Mouse (Mus musculus) forebrain, embryonic 12.5 days (tissue): ENCODE results near the gene Hydin. TPM values are rescaled to one million over a fixed set of nuclear protein-coding genes. Genes with fewer than 3 reads are reported as not detected.

ENCODE experiments used
- ATAC-seq: fragments of 200-750 bp; cut with Nextera tagmentation; 2 replicates; pipeline ENCODE4 v1.8.0; 2017; ENCODE audit warnings: moderate TSS enrichment; ENCODE audit not compliant: low FRiP score
- H3K27ac ChIP-seq: fragments of 300-500 bp; sonication (generic); 2 replicates; pipeline ENCODE4 v1.5.1; 2016; ENCODE audit warnings: mild to moderate bottlenecking
- H3K27me3 ChIP-seq: fragments of 300-500 bp; sonication (generic); 2 replicates; pipeline ENCODE4 v1.6.1; 2016; ENCODE audit warnings: mild to moderate bottlenecking
- H3K36me3 ChIP-seq: fragments of 300-500 bp; sonication (generic); replicated peaks from 2 replicates; pipeline ENCODE4 v1.6.1; 2016; ENCODE audit warnings: mild to moderate bottlenecking
- H3K4me1 ChIP-seq: fragments of 300-500 bp; sonication (generic); 2 replicates; pipeline ENCODE4 v1.6.1; 2016
- H3K4me2 ChIP-seq: fragments of 300-500 bp; sonication (generic); 2 replicates; pipeline ENCODE4 v1.6.1; 2016; ENCODE audit warnings: mild to moderate bottlenecking, moderate library complexity
- H3K4me3 ChIP-seq: fragments of 300-500 bp; sonication (generic); replicated peaks from 2 replicates; pipeline ENCODE4 v1.5.1; 2016; ENCODE audit warnings: mild to moderate bottlenecking
- H3K9ac ChIP-seq: fragments of 300-500 bp; sonication (generic); 2 replicates; pipeline ENCODE4 v1.6.1; 2016; ENCODE audit warnings: mild to moderate bottlenecking
- H3K9me3 ChIP-seq: fragments of 300-500 bp; sonication (generic); 2 replicates; pipeline ENCODE4 v1.6.1; 2016
- WGBS: fragments of 180-500 bp; shearing (Covaris S2); methylation state at CpG from one replicate; pipeline ENCODE4 v1.1.7; 2016; 5-methylcytosine and 5-hydroxymethylcytosine counted together
- microRNA-seq: library from miRNA; unstranded; fragments of <30 nt; microRNA quantifications from one replicate; pipeline ENCODE4, GENCODE M21; 2017
- polyA plus RNA-seq: library from polyadenylated mRNA; unstranded; fragments of >200 nt; fragmentation: Nextera tagmentation; extraction: Ambion mirVana; gene quantifications from 2 replicates; pipeline ENCODE4 v1.2.1, GENCODE M21; 2016

Hydin gene
- polyA plus RNA-seq, 1 experiment from 2014 or later = 0.19 TPM

DNA sequence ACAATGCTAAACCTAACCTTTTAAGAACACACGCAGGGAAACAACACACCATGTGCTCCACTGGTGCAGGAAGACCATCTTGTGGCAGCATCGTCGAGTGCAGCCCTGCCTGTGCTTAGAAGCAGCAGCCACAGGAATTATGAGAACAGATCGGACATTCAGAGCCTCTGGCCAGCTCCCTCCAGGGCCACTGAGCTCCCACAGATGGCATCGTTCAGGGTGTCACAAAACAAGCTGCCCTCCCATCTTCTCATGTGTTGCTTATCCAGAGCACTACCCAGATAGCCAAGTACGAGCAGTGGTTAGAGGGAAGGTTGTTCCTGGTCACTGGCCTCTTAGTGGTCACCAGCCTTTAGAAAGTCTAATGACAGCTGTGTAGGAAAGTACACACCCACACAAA is 382.5 kb downstream of the Hydin start:
- H3K9ac ChIP-seq = no peak overlapping the region
- WGBS = 93% methylated on average over 6 of the region's 6 CpGs
- H3K36me3 ChIP-seq = peaks cover 55% of the 10 kb centered on the region
- no peak overlapping the region for H3K4me3 ChIP-seq
- peaks cover 3% of the 10 kb centered on the region; the same call in 1 of the 2 replicates for H3K4me1 ChIP-seq
- no peaks in the 10 kb centered on the region for H3K27me3 ChIP-seq
- no peaks in the 10 kb centered on the region for H3K9me3 ChIP-seq
- no peak for ATAC-seq
- no peak overlapping the region for H3K27ac ChIP-seq
- no peak overlapping the region for H3K4me2 ChIP-seq

DNA sequence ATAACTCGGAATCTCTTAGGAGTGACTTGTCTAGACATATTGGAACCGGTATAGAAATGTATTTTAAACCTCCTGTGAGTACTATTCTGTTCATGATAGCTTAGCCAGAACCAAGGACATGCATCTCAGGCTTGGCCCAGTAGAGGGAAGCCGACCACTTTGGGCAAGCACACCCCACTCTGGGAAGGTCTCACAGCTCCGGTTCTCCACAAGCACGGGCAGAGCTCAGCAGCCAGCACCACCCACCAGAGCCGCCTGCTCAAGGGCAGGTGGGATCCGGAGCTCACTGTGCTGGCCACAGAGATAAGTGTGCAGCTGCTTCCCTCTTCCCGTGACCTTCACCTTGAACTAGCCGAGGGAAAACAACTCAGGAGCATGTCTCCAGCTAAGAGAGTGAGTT is 384.1 kb downstream of the Hydin start:
- Histone ChIP-seq H3K9me3 (no peaks in the 10 kb centered on the region), H3K27me3 (no peaks in the 10 kb centered on the region), H3K27ac (no peak overlapping the region), H3K9ac (no peak overlapping the region), H3K36me3 (peaks cover 48% of the 10 kb centered on the region), H3K4me1 (peaks cover 10% of the 10 kb centered on the region), H3K4me3 (no peak overlapping the region), H3K4me2 (no peak overlapping the region)
- 92% methylated on average over 9 of the region's 9 CpGs for WGBS
- ATAC-seq = no peak

DNA sequence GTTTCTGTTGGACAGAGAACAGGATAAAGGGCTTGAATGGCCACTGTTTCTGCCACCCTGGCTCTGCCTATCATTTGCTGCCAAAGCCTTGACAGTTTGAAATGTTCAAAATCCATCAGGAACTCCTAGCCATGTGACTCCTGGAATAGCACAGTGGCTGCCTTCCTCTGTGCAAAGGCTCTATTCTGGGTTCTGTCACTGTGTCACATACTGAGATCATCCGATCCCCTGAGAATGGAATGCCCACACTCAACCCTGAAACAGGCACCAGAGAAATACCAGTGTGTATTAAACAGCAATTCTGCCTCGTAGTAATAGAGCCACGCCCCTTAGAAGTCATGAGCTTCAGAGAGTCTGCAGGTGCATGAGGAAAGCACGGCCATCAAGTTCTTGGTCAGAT is 385.1 kb downstream of the Hydin start:
- H3K27ac ChIP-seq = no peak overlapping the region
- H3K4me3 ChIP-seq = no peak overlapping the region
- H3K9me3 ChIP-seq = no peaks in the 10 kb centered on the region
- 89% methylated on average over 4 of the region's 4 CpGs for WGBS
- H3K36me3 ChIP-seq = peaks cover 51% of the 10 kb centered on the region
- no peak for ATAC-seq
- no peak overlapping the region for H3K4me2 ChIP-seq
- H3K9ac ChIP-seq = no peak overlapping the region
- H3K27me3 ChIP-seq = no peaks in the 10 kb centered on the region
- H3K4me1 ChIP-seq = peaks cover 10% of the 10 kb centered on the region

DNA sequence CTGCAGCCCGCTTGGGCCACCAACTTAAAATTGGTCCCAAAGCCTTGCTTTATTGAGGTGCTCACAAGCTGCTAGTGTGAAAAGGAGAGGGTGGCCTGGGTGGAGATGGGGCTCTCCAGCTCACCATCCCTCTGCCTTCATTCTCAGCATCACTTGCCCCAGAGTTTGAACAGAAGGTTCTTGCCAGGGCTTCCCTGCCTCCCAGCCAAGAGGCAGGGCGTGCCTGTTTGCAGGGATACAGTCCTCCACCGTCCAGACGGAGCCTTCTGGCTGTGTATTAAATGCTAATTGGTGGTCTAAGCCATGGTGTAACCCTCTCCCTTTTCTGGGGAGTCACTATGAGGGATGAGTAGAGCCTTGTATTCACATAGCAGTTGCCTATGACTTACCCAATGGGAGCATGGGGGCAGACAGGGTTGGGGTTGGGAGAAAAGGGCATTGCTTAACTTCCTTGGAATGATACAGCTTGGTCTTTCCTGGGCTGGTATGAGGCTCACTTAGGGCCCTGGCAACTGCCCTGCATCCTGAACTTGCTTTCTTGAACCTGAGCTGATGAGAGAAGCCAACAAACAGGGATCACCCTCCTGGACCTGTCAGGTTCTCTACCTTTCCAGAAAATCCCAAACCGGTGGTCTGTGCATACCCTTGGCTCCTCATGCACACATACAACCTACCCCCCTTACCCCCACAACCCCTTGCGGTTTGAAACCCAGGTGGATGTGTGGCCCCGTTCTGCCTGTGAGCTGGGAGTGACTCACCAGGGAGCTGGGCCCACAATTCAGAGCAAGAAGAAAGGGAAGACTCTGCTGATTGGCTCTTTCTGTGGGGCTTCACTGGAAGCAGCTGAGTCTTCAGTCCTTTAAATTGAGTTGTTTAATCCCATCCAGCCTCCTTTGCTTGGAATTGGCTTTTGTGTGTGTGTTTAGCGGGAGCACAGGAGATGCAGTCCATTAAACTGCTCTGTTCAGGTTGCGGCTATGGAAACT is 387.6 kb downstream of the Hydin start:
- no peak overlapping the region for H3K9ac ChIP-seq
- H3K4me2 ChIP-seq = no peak overlapping the region
- H3K9me3 ChIP-seq = no peaks in the 10 kb centered on the region
- H3K4me3 ChIP-seq = no peak overlapping the region
- peaks cover 65% of the 10 kb centered on the region for H3K36me3 ChIP-seq
- 56% methylated on average over 9 of the region's 9 CpGs for WGBS
- peak overlapping the region; percentile 36; the same call in 1 of the 2 replicates for H3K27ac ChIP-seq
- H3K27me3 ChIP-seq = no peaks in the 10 kb centered on the region
- no peak for ATAC-seq
- H3K4me1 ChIP-seq = peaks cover 10% of the 10 kb centered on the region

DNA sequence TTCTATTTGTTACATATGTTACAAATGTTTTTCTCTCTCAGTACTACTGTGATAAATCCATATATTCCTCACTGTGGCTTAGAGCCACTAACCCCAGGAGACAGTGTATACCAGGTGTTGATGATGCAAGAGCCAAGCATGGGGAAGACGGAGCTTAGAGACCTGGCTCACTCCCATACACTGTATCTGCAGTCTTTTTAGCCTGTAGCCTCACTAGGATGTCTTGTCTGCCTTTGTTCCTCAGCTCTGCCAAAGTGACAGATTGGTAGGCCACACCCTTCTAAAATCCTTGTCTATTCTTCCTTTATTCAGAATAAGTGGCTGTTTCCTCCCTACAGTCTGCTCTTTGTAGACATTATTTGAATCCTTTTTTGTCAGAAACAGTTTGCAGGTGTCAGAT is 389.1 kb downstream of the Hydin start:
- no peak overlapping the region for H3K9ac ChIP-seq
- ATAC-seq = no peak
- WGBS = 89% methylated on average over 1 of the region's 1 CpGs
- peaks cover 10% of the 10 kb centered on the region for H3K4me1 ChIP-seq
- H3K27me3 ChIP-seq = no peaks in the 10 kb centered on the region
- no peaks in the 10 kb centered on the region for H3K9me3 ChIP-seq
- no peak overlapping the region for H3K27ac ChIP-seq
- peaks cover 56% of the 10 kb centered on the region for H3K36me3 ChIP-seq
- no peak overlapping the region for H3K4me2 ChIP-seq
- H3K4me3 ChIP-seq = no peak overlapping the region

DNA sequence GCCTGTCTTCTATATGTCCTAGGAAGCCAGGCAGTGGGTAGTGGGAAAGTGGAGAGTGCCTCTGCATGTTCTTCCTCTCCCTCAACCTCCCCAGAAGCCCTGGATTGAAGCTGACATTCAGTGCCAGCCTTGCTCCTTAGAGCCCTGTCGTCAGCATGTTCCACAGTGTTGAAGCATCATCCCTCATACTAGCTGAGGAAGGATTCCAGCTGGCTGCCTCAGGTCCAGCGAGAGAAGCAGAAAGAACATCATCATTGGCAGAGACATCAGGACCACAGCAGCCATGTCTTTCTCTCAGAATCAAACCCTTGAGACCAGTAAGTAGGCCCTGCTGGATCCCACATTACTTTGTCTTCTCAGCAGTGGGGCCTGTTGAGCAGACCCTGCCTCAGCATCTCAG is 390.9 kb downstream of the Hydin start:
- peaks cover 54% of the 10 kb centered on the region for H3K36me3 ChIP-seq
- peaks cover 10% of the 10 kb centered on the region for H3K4me1 ChIP-seq
- H3K4me2 ChIP-seq = no peak overlapping the region
- H3K9me3 ChIP-seq = no peaks in the 10 kb centered on the region
- 95% methylated on average over 2 of the region's 2 CpGs for WGBS
- ATAC-seq = no peak
- no peak overlapping the region for H3K27ac ChIP-seq
- no peak overlapping the region for H3K9ac ChIP-seq
- no peaks in the 10 kb centered on the region for H3K27me3 ChIP-seq
- no peak overlapping the region for H3K4me3 ChIP-seq

Small RNA genes within 50 kb of the gene (microRNA-seq; reads per million reads assigned to microRNA genes)
- not detected for gene Gm44489
- gene Gm47306 = not detected

Other genes starting within 250 kb of the Hydin start
- gene Chst4, start 227.2 kb upstream of the Hydin start, polyA plus RNA-seq = not detected in 2 replicates
- 15.2 and 17.2 TPM in 2 replicates for gene Zfp612, start 187.2 kb upstream of the Hydin start, polyA plus RNA-seq
- not detected in 2 replicates for gene Gm21964, start 165.8 kb upstream of the Hydin start, polyA plus RNA-seq
- gene Gm17720, start 164.2 kb upstream of the Hydin start, polyA plus RNA-seq = not detected in 2 replicates
- 31.4 and 42.6 TPM in 2 replicates for gene Calb2, start 98.8 kb upstream of the Hydin start, polyA plus RNA-seq
- 12.5 and 13.8 TPM in 2 replicates for gene Cmtr2, start 51.3 kb upstream of the Hydin start, polyA plus RNA-seq